Mouse (Mus musculus) neural tube, embryonic 12.5 days (tissue): ENCODE results near the gene 6430571L13Rik. TPM values are rescaled to one million over a fixed set of nuclear protein-coding genes. Genes with fewer than 3 reads are reported as not detected.

ENCODE experiments used
- ATAC-seq: fragments of 200-750 bp; cut with Nextera tagmentation; 2 replicates; pipeline ENCODE4 v1.8.0; 2017; ENCODE audit warnings: low read depth, mild to moderate bottlenecking, moderate TSS enrichment, moderate library complexity; ENCODE audit not compliant: low FRiP score
- H3K27ac ChIP-seq: fragments of 300-500 bp; sonication (generic); 2 replicates; pipeline ENCODE4 v1.5.1; 2016
- H3K27me3 ChIP-seq: fragments of 300-500 bp; sonication (generic); replicated peaks from 2 replicates; pipeline ENCODE4 v1.6.1; 2016; ENCODE audit warnings: mild to moderate bottlenecking
- H3K36me3 ChIP-seq: fragments of 300-500 bp; sonication (generic); 2 replicates; pipeline ENCODE4 v1.6.1; 2016; ENCODE audit warnings: mild to moderate bottlenecking
- H3K4me1 ChIP-seq: fragments of 300-500 bp; sonication (generic); 2 replicates; pipeline ENCODE4 v1.6.1; 2016
- H3K4me2 ChIP-seq: fragments of 300-500 bp; sonication (generic); replicated peaks from 2 replicates; pipeline ENCODE4 v1.6.1; 2016; ENCODE audit warnings: mild to moderate bottlenecking
- H3K4me3 ChIP-seq: fragments of 300-500 bp; sonication (generic); 2 replicates; pipeline ENCODE4 v1.5.1; 2016
- H3K9ac ChIP-seq: fragments of 300-500 bp; sonication (generic); 2 replicates; pipeline ENCODE4 v1.6.1; 2016; ENCODE audit warnings: mild to moderate bottlenecking
- H3K9me3 ChIP-seq: fragments of 300-500 bp; sonication (generic); 2 replicates; pipeline ENCODE4 v1.6.1; 2016; ENCODE audit warnings: mild to moderate bottlenecking
- WGBS: fragments of 180-500 bp; shearing (Covaris S2); methylation state at CpG from one replicate; pipeline ENCODE4 v1.1.7; 2016; 5-methylcytosine and 5-hydroxymethylcytosine counted together
- polyA plus RNA-seq: library from polyadenylated mRNA; unstranded; fragments of >200 nt; fragmentation: Nextera tagmentation; extraction: Ambion mirVana; gene quantifications from 2 replicates; pipeline ENCODE4 v1.2.1, GENCODE M21; 2016

6430571L13Rik gene
- polyA plus RNA-seq, 1 experiment from 2014 or later: 4.8 TPM

GRCm38 (mm10) chr9:107400666-107401285, 60.4 kb downstream of the 6430571L13Rik start:
- Histone ChIP-seq H3K9ac (peak overlapping the region; percentile 84), H3K36me3 (no peaks in the 10 kb centered on the region), H3K4me3 (peak overlapping the region; percentile 92), H3K27ac (no peak overlapping the region), H3K4me2 (peak overlapping the region; percentile 93), H3K27me3 (peaks cover 63% of the 10 kb centered on the region), H3K4me1 (peaks cover 28% of the 10 kb centered on the region), H3K9me3 (no peaks in the 10 kb centered on the region)
- 14% methylated on average over 13 of the region's 13 CpGs for WGBS
- ATAC-seq: no peak

Other genes starting within 250 kb of the 6430571L13Rik start
- gene Dock3, start 108.7 kb upstream of the 6430571L13Rik start, polyA plus RNA-seq: 13.6 and 14.6 TPM in 2 replicates
- 3.5 and 3.7 TPM in 2 replicates for gene Mapkapk3, start 50.7 kb upstream of the 6430571L13Rik start, polyA plus RNA-seq
- 6.6 and 9.3 TPM in 2 replicates for gene Cish, start 44.6 kb upstream of the 6430571L13Rik start, polyA plus RNA-seq
- 14.2 and 15.5 TPM in 2 replicates for gene Hemk1, start 2.3 kb upstream of the 6430571L13Rik start, polyA plus RNA-seq
- gene Cacna2d2, start 59.0 kb downstream of the 6430571L13Rik start, polyA plus RNA-seq: 5.4 and 5.8 TPM in 2 replicates
- 46.7 and 48.4 TPM in 2 replicates for gene Tmem115, start 193.3 kb downstream of the 6430571L13Rik start, polyA plus RNA-seq
- 24.2 and 25.4 TPM in 2 replicates for gene Cyb561d2, start 201.6 kb downstream of the 6430571L13Rik start, polyA plus RNA-seq
- gene Nprl2, start 201.6 kb downstream of the 6430571L13Rik start, polyA plus RNA-seq: 52.6 and 55.2 TPM in 2 replicates
- 0.51 and 0.82 TPM in 2 replicates for gene Zmynd10, start 206.7 kb downstream of the 6430571L13Rik start, polyA plus RNA-seq
- gene Rassf1, start 211.0 kb downstream of the 6430571L13Rik start, polyA plus RNA-seq: 37.6 and 37.7 TPM in 2 replicates
- 93.3 and 93.9 TPM in 2 replicates for gene Tusc2, start 222.7 kb downstream of the 6430571L13Rik start, polyA plus RNA-seq
- gene Hyal2, start 227.3 kb downstream of the 6430571L13Rik start, polyA plus RNA-seq: 93.6 and 97.0 TPM in 2 replicates
- gene Hyal1, start 236.3 kb downstream of the 6430571L13Rik start, polyA plus RNA-seq: 7.2 and 7.5 TPM in 2 replicates
- 12.6 and 15.8 TPM in 2 replicates for gene Naa80, start 238.3 kb downstream of the 6430571L13Rik start, polyA plus RNA-seq
- 0.84 and 1.5 TPM in 2 replicates for gene Hyal3, start 240.2 kb downstream of the 6430571L13Rik start, polyA plus RNA-seq
- 20.6 and 23.3 TPM in 2 replicates for gene Ifrd2, start 247.0 kb downstream of the 6430571L13Rik start, polyA plus RNA-seq